Mouse (Mus musculus): ENCODE data around the gene Ddx47.
A peak's percentile ranks its signal among the peaks of the same experiment; 100 is the strongest.

Ddx47 gene

DNA sequence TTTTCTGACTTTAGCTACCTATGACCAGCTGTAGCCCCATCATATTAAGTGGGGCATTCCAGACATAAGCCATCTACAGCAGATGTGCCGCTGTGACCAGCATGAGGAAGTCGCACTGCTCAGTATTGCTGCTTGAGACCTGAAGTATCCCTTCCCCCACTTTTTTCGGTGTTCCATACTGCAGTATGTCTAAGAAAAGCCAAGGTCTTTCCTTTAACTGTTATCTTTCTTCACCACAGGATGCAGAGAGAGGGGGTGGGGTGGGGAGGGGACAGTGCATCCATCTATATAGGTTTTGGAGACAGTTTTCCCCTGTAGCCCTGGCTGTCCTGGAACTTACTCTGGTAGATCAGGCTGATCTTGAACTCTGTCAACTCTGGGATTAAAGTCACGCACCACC lies 5.0 kb upstream of the Ddx47 start:
- DNase-seq (ENCODE audit: low spot score in 2 of 2), result no peak

GRCm38 (mm10) chr6:135011734-135012116 lies 313 bp downstream of the Ddx47 start:
- DNase-seq (ENCODE audit: low spot score in 2 of 2), result no peak

- no peak for DNase-seq (ENCODE audit: low spot score in 2 of 2)
These were observed 5.8 kb downstream of the Ddx47 start for GRCm38 (mm10) chr6:135017211-135017610.

- no peak for DNase-seq (ENCODE audit: low spot score in 2 of 2)
These were observed 8.2 kb downstream of the Ddx47 start for GRCm38 (mm10) chr6:135019564-135019963.

GRCm38 (mm10) chr6:135021633-135022032 lies 10.2 kb downstream of the Ddx47 start:
- DNase-seq (ENCODE audit: low spot score in 2 of 2), result no peak

- no peak for DNase-seq (ENCODE audit: low spot score in 2 of 2)
These were observed 12.0 kb downstream of the Ddx47 start for GRCm38 (mm10) chr6:135023379-135023778.

DNA sequence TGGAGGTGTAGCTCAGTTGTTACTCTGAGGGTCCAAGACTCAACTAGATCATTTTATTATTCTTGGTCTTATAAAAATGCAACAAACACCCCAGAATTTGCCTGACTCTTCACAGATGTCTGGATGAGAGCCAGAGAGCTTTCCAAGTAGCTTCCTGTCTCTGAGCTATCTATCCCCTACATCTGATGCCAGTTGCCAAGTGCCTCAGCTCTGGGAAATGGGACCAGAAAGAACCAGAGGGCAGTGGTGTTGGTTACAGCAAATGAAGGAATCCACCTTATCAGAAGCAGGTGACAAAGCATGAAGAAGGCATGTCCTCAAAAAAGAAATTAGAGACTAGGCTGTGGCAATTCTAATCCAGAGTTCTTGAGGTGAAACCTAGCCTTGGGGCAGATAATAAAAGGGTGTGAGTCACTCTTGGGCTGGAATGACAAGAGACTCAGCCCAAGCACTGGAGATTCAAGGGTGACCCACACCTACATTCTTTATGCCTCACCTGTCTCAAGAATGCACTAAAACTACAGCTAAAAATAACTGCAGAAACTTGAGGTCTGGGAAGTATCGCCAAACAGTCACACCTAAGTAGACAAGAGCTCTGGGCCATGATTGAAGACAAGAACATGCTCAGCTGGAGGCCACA lies 13.5 kb downstream of the Ddx47 start:
- no peak for DNase-seq (ENCODE audit: low spot score in 2 of 2)

- peak in 1 of 2 experiments; percentile 22 for DNase-seq (ENCODE audit: low spot score in 2 of 2)
These were observed 14.8 kb downstream of the Ddx47 start for GRCm38 (mm10) chr6:135026232-135026631.

- DNase-seq (ENCODE audit: low spot score in 2 of 2), result no peak
These were observed 15.3 kb downstream of the Ddx47 start for GRCm38 (mm10) chr6:135026755-135027154.

DNA sequence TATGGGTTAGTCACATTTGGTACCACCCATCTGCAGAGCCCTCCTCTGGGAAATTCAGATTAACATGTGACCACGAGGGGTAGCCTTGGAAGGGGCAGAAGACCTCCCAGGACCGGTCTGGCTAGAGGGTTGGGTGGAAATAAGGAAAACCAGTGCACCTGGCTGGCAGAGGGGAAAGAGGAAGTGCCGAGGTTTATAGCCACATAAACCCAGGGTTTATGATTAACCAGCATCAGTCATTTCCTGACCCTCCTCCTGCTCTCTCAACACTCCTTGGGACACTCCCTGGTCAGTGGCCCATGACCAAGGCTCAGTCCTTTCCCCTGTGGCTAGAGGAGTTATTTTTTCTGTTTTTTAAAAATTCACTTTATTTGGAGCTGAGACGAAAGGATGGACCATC lies 17.8 kb downstream of the Ddx47 start:
- no peak for DNase-seq (ENCODE audit: low spot score in 2 of 2)

DNA sequence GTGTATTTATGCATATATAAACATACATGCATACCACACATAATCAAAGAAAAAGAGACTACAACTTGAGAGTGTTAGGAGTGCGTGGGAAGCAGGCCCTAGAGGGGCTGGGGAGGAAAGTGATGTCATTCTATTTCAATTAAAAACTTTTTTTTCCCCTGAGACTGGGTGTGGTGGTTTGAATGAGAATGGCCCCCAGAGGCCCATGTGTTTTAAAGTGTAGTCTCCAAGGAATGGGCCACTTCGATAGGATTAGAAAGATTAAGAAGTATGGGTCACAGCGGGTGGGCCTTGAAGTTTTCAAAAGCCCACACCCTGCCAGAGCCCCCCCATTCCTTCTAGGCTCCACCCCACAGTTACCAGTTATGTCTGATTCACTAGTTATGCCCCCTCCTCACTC lies 27.3 kb downstream of the Ddx47 start:
- DNase-seq (ENCODE audit: low spot score in 2 of 2), result no peak

- DNase-seq (ENCODE audit: low spot score in 2 of 2), result no peak
These were observed 29.0 kb downstream of the Ddx47 start for GRCm38 (mm10) chr6:135040275-135040871.

DNA sequence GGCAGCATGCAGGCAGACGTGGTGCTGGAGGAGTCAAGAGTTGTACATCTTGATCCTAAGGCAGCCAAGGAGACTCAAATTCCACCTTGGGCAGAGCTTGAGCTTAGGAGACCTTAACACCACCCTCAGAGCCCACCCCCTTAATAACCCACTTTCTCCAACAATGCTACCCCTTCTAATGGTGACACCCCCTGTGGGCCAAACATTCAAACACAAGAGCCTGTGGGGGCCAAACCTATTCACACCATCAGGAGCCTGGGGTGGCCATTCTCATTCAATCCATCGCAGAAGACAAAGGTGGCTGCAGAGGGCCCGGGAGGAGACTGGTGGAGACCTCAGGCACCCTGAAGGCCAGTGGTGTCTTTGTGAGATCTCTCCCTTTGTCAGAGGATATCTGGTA lies 30.5 kb downstream of the Ddx47 start:
- DNase-seq (ENCODE audit: low spot score in 2 of 2), result no peak

GRCm38 (mm10) chr6:135047276-135047675 lies 35.9 kb downstream of the Ddx47 start:
- no peak for DNase-seq (ENCODE audit: low spot score in 2 of 2)

DNA sequence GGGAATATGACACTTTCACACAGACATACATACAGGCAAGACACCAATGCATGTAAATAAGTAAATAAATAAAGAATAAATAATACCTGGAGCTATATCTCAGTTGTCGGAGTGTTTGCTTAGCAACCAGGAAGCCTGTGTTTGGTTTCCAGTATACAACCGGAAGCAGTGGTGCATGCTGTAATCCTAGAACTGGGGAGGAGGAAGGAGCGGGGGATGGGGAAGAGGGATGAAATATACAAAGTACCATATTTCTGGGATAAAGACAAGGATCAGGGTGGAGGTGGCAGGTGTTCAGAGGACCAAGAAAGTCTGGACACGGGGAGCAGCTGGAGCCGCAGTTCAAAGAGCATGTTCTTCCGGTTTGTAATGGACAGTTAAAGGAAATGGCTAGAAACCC lies 37.1 kb downstream of the Ddx47 start:
- DNase-seq (ENCODE audit: low spot score in 2 of 2), result no peak

DNA sequence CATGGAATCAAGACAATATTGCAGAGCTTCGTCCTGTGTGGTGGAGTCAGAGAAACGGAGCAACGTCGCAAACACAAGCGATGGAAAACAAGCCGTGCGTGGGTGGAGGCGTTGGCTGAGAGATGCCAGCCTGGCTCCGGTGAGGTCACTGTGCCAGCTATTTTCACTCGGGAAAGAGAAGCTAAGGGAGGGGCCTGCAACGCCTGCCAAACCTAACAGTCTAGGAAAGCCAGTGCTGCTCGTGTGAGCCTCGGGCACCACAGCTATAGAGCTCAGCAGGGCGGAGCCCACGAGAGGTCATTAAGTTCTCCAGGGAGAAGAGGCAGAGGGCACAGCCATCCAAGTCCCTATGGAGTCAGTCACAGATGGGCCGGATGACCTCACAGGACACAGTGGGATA lies 37.5 kb downstream of the Ddx47 start:
- DNase-seq (ENCODE audit: low spot score in 2 of 2), result no peak

- no peak for DNase-seq (ENCODE audit: low spot score in 2 of 2)
These were observed 42.4 kb downstream of the Ddx47 start for GRCm38 (mm10) chr6:135053789-135054188.

- no peak for DNase-seq (ENCODE audit: low spot score in 2 of 2)
These were observed 44.5 kb downstream of the Ddx47 start for GRCm38 (mm10) chr6:135055882-135056281.

DNA sequence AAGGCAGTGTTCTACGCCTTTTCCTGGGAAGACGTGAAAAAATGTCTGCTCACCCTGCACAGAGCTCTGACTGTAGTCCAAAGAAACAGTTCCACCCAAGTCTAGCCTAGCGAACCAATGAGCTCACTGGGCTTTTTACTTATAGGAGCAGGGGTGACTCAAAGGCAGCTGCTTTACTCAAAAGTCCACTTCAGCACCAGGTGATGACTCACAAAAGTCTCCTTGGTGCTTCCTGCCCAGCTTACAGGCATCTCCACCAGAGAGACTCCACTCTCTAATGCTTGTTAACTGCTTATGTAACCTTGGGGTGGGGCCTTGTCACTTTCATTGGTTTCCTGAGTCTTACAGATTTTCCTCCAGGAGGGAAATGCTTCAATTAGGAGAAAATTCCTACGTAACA lies 49.3 kb downstream of the Ddx47 start:
- DNase-seq (ENCODE audit: low spot score in 2 of 2), result no peak

GRCm38 (mm10) chr6:135064621-135065020 lies 53.2 kb downstream of the Ddx47 start:
- DNase-seq (ENCODE audit: low spot score in 2 of 2), result no peak

DNA sequence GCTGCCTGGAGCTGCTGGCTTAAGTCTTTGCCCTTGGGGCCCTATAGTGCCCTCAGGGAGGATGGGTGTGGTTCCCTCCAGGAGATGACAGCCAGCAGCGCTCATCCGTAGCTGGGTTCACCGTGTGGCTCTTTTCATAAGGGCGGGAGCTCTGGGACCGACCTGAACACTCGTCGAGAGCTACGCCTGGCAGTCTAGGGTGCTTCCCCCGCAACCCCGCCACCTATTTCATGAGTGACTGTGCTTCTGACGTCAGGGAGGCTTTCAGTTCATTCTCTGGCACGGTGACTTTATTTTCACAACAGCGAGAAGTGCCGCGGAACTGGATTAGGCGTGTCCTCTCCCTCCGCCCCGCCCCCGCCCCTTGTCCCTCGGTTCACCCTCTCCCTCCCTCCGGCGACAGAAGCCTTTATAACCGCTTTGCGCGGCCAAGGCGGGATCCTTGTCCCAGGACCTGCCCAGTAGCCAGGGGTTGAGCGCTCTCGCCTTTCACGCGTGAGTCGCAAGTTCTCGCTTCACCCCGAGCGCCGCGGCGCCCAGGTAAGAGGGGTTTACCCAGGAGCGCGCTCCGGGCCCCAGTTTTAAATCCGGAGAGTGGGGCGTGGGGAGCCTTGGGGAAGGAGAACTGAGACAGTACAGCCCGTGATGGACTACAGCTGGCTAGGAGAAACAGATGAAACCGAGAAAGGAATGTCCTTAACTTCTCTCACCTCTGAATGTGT lies 54.0 kb downstream of the Ddx47 start, which contains the start of gene Gprc5a:
Gprc5a (plus strand) TSS at position 416 of the 722 bp plus-strand sequence.
- DNase-seq (ENCODE audit: low spot score in 2 of 2), result peak in 1 of 2 experiments; percentile 41

DNA sequence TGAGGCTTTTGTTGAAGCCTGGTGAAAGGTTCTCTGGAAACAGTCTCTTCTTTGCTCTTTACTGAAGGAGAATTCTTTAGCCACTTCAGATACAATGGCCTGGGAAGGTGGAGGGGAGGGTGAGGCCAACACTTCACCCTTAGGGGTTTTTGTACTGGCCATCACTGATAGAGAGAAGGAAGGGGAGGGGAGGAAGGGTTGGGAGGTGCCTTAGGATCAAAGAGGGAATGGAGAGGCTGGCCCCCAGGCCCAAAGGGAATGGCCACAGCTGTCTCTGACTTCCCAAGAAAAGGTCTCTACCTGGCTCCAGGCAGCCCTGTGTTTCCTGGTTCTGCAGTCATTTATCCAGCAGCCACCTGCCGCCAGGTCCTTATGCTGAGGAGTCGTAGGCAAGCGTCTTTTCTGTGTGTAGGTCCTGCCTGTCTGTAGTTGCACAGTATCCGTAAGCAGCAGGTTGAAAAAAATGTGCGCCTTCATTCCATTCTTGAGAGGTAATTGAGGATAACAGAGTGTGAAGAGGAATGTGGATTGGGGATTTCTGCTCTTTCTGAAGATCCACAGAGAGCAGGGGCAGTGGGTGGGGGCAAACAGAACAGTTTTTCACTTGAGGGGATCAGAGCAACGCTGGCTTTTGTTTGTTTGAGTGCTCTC lies 55.5 kb downstream of the Ddx47 start:
- DNase-seq (ENCODE audit: low spot score in 2 of 2), result no peak

- no peak for DNase-seq (ENCODE audit: low spot score in 2 of 2)
These were observed 56.8 kb downstream of the Ddx47 start for GRCm38 (mm10) chr6:135068221-135068620.

Data from spleen, postnatal 10 days (tissue).